Mouse (Mus musculus) large intestine, adult 2 months (tissue): ENCODE measurements around the gene Gbe1. TPM values are rescaled to one million over a fixed set of nuclear protein-coding genes. Genes with fewer than 3 reads are reported as not detected.

Experiments
- DNase-seq: peaks from one replicate; pipeline ENCODE4 v3.0.0-alpha.2; 2012; ENCODE audit warnings: low read depth, low spot score
- WGBS: fragments of 180-500 bp; shearing (Covaris S2); methylation state at CpG from one replicate; pipeline ENCODE4 v1.1.7; 2018; 5-methylcytosine and 5-hydroxymethylcytosine counted together
- polyA plus RNA-seq: library from polyadenylated mRNA; depleted of rRNA; stranded (reverse); fragments of >200 nt; gene quantifications from 2 replicates; pipeline ENCODE4 v1.2.3, GENCODE M21; 2012

Gbe1 gene
- polyA plus RNA-seq, 1 experiment = 7.1 TPM

DNA sequence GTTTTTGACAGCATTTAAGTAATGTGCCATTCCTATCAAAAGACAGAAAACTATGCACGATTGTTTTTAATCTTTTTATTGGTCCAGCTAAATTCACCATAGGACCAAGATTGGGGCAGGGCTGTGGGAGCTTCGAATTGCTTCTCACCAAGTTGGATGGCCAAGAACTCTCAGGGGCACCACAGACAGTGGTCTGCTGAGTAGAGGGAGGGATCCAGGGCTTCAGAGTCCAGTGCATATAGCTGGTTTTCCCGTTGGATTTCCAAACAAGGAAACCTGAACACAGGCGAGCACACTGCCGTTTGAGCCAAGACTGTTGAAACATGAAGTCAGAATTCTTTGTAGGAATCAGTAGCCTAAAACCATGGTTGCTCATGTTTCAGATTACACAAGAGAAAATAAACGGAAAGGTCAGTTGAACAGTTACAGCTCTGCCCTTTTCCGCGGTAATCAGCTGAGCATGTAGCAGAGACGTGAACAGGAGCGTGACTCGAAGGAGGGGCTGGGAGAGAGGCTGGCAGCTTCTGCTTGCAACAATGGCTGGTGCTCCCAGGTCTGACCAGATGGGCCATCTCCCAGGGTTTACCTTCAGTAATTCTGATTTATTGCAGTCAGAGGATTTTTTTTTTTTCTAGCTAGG lies 38.0 kb downstream of the Gbe1 start:
- DNase-seq = no peak
- WGBS = 29% methylated on average over 11 of the region's 11 CpGs

DNA sequence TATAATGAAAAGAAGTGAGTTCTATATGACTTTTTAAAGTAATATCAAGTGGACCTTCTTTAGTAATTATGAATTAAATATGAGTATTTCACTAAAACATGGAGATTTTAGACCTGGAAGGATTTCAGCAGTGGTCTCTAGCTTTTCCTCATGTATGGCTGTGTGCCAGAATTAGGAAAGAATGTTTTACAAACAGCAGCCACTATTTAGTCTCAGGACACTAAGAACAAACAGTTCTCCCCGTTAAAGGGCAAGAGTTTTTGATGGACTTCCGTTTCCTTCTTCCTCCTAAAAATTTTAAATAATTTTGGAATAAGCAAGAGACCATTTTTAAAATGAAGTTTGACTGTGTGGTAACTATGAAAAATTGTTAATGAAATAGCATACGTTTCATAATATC lies 38.8 kb downstream of the Gbe1 start:
- 40% methylated on average over 3 of the region's 3 CpGs for WGBS
- no peak for DNase-seq

DNA sequence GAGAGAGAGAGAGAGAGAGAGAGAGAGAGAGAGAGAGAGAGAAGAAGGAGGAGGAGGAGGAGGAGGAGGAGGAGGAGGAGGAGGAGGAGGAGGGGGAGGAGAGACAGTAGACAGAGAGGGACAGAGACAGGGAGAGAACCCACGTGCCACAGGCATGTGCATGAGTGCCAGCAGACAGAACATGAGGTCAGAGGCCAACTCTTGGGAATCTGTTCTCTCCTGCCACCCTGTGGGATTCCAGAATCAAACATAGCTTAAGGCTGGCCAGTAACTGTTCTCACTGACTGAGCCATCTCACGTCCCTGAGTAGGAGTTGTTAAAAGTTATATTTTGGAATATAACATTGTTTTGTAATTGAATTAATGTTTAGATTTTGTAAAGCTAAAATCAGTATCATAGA lies 39.3 kb downstream of the Gbe1 start:
- WGBS = 23% methylated on average over 2 of the region's 2 CpGs
- no peak for DNase-seq

DNA sequence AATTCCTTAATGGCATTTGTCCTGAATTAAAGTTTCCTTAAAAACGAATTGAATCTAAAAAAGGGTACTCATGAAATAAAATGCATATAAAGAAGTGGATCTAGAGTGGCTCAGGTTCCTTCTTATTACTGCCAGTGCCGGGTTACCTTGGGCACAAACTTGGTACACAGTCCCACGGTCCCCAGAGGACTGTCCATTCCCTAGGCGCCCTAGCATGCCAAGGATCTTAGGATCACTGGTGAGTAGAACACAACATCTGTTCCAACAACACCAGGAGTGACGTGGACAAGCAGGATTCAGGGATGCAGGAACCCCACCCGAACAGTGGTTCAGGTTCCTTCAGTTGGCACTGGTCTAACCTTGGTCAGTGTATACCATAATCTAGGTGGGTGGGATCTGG lies 44.6 kb downstream of the Gbe1 start:
- WGBS = 91% methylated on average over 6 of the region's 6 CpGs

DNA sequence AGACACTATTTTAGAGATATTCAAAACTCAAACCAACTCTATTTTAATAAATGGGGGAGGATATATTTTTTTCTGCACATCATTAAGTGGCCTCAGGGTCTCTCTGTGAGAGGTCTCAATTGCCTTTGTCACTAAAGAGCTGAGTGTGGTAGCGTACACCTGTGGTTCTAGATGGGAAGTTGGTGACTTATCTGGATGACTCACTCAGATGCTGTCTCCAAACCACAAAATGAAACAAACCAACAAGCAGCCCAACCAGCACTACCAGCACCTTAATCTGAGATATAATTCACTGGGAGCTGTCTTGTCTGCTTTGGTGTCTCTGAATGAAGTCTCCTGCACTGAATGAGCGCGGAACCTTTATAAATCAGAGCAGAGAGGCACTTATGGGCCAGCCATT lies 51.5 kb downstream of the Gbe1 start:
- 89% methylated on average over 3 of the region's 3 CpGs for WGBS
- no peak for DNase-seq

More for the DNA sequence above, 44.6 kb downstream of the Gbe1 start:
- DNase-seq = no peak

DNA sequence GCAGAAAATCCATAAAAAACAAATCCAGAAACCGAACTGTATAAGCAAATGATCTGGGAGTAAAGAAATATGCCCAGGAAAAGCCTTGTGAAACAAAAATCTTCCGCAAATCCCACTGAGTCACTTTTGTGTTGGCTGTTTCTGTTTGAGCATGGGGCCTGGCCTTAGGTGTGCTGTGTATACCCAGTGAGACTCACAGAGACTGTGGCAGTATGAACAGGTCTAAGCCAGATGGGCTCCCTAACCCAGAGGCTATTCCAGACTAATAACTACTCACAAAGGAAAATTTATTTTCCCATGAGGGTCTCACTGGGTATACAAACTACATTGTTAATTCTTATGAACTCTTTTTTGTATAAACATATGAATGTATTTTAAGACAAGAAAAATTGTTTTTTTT lies 67.3 kb downstream of the Gbe1 start:
- DNase-seq = no peak
- 87% methylated on average over 2 of the region's 2 CpGs for WGBS

DNA sequence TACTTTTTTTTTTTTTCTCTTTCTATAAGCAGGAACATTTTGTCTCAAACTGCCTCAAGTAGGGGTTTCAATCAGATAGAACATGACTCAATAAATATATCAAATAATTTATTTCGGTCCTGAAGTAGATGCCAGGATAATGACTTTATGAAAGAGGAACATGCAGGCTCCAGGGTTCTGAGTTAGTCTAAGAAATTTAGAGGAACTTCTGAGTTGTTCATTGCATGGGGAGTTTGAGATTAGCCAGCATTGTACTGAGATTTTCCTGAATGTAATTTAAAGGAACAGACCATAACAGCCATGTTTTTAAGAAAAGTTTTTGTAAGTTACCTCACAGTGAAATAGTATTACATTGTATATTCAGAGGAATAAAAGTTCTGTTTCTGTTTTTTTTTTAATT lies 71.7 kb downstream of the Gbe1 start:
- DNase-seq = no peak
- WGBS = 94% methylated on average over 1 of the region's 1 CpGs

DNA sequence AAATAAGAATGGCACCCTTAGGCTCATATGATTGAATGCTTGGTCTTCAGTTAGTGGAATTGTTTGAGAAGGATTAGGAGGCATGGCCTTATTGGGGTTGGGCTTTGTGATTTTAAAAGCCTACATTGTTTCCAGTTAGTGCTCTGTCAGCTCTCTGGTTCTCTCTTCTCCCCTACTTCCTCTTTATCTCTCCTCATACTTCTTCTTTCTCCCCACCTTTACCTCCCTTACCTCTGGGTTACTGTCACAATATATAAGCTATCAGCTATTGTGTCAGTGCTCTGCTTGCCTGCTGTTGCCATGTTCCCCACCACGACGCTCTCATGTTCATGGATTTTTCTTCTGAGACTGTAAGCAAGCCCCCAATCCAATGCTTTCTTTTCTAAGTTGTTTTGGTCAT lies 73.6 kb downstream of the Gbe1 start:
- DNase-seq = no peak
- 97% methylated on average over 2 of the region's 2 CpGs for WGBS

DNA sequence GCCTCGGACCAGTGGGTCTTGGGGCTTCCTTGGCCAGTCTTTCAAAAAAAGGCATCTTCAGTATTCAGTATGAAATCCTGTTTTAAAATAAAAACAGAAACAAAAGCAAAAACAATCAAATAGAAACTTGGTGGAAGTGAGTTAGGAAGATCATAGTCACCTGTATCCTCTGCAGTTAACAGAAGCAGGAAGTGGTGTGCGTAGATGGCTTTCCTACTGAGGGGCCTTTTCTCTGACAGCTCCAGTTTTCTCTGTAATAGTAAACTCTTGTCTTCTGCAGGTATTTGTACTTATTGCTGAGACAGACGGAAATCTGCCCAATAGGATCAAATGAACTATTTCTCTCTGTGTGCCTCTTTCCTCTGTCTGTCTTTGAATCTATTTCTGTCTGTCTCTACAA lies 81.5 kb downstream of the Gbe1 start:
- 89% methylated on average over 3 of the region's 3 CpGs for whole genome bisulfite sequencing
- no peak for DNase-seq

DNA sequence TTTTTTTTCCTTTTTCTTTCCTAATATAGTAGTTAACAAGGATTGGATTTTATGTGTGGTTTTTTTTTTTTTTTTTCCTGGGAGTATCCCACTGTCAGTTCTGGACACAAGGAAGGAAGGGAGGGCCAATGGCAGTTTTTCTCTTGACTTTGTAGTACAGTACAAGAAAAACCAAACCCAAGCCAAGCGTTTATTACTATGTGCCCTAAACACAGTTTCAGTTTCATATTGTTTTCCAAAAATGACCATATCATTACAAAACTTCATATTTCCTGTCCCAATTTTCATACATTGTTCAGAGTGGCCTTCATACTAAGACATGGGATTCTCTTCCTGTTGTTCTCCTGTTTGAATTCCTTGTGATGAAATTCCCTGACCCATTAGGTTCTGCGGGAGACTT lies 94.0 kb downstream of the Gbe1 start:
- WGBS = 74% methylated on average over 2 of the region's 2 CpGs
- no peak for DNase-seq

DNA sequence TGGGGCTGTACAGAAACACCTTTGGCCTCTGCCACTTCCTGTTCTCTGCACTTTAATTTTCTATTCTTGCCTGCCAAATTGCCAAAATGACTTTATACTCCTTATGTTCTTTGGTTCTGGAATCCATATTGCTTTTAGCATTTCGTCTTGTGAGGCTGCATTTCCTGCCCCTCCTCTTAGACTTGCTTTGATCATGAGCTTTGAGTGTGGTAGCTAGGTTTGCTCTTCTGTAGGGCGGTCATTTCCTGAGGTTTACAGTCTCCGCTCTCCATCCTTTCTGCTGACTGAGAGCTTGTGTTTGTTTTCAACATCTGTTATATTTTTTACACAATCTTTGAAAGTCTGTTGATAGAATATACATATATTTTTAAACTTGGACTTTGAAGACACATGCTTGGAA lies 107.3 kb downstream of the Gbe1 start:
- DNase-seq = no peak
- 66% methylated on average over 3 of the region's 3 CpGs for WGBS

DNA sequence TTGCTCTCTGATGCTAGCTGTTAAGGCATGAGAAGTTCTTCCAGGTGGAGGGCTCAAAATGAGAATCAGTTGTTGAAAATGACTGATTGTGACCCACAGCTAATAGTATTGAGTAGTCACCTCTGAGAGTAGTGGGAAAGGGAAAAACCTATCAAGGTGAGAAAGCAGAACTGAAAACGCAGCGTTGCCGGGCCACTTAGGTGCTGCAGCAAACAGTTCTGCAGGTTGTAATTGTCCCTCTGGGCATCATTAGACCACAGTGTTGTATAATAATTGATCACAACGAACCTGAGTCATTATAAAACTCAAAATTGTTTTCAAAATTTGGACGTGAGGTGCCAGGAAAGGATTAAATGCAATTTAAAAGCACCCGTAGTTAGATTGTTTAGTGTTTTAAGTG lies 135.8 kb downstream of the Gbe1 start:
- 74% methylated on average over 6 of the region's 6 CpGs for WGBS
- no peak for DNase-seq

DNA sequence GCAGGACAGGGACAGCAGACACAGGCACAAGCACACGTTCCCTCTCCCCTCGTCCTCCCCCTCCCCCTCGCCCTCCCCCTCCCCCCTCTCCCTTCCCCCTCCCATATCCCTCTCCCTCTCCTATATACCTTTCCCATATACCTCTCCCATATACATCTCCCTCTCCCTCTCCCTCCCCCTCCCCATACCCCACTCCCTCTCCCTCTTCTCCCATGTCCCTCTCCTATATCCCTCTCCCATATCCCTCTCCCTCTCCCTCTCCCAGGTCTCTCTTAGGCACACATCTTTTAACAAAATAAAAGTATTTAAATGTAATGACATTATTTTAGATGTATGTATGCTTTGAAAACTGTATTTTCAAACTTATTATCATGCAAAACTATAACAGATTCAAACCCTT lies 161.8 kb downstream of the Gbe1 start:
- 59% methylated on average over 3 of the region's 3 CpGs for WGBS
- DNase-seq = no peak

DNA sequence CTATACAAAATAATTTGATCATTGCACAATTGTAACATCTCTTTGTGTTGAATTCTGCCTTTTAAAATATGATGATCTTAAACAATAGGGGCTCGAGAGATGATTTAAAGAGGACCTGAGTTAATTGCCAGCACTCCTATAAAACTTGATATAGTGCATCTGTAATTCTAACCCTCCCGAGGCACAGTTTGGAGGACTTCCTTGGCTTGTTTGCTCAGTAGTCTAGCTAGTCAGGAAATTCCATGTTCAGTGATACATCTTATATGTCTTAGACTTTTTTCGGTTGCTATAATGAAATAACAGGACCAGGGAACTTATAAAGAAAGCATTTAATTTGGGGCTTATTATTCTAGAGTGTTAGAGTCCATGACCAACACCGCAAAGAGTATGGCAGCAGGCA lies 162.4 kb downstream of the Gbe1 start:
- WGBS = 57% methylated on average over 4 of the region's 4 CpGs
- no peak for DNase-seq

DNA sequence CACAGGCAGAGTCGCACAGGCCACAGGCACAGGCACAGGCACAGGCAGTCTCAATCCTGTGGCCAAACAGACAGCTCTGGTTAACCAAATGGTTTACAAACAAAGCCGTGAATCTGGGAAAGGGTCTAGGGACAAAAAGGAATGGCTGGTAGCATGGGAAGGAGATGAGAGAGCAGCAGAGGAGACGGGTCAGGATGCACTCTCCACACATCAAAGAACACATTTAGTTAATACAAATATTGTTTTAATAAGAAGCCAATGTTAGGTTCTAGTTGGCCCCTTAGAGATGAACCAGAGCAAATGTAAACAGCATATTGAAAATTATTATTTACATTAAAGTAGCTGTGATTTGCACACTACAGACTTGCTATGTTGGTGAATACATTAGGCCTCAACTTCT lies 166.7 kb downstream of the Gbe1 start:
- WGBS = 87% methylated on average over 3 of the region's 3 CpGs

DNA sequence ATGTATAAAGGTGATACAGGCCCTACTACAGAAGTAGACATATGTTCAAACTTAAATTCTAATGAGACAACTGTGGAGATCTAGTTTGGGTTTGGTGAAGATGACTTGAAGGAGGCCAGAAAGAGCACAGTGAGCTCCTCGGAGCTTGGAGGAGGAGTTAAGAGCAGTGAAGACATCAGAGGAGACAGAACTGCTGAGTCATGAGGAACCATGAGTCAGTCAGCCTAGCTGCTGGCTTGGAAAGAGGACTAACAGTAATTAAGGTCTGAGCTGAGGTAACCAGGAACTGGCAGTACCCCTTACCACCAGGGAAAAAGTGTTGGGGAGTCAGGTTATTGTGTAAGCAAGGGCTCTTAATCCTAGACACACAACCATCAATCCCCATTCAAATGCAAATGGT lies 192.7 kb downstream of the Gbe1 start:
- WGBS = 49% methylated on average over 1 of the region's 1 CpGs
- DNase-seq = no peak

More for the DNA sequence above, 166.7 kb downstream of the Gbe1 start:
- no peak for DNase-seq

DNA sequence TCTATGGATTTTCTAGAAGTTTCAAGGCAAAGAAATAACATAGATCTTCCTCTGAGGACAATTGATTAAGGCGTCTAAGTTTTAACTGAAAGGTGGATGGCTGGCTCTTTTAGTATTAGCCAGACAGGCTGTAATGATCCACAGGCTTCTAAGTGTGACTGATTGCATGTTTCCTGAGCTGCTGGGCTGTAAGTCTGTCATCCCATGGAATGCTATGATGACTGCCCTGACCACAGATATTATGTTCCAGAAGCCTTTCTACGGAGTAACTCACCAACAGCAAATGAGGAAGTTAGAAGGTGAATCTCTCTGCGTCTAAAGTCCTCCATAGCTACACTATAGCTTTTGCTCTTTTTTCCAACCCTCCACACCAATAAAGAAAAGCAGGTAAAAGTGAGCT lies 197.2 kb downstream of the Gbe1 start:
- no peak for DNase-seq
- WGBS = 85% methylated on average over 3 of the region's 3 CpGs

DNA sequence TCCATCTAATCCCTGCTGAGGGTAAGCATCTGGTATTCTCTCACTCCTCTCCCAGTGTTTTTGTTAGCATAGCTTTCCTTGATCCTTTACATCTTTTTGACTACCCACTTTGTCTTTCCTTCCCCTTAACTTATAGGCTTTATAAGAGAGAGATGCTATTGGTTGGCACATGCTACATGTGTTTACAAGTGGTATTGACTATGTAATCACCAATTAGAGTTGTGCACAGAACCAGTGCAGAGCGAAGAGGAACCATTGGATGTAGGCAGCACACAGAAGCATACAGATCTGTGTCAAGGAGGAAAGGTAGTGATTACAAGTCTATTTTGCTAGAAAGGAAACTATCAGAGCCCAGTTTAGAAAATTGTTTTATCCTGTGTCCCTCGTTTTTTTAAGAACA lies 209.1 kb downstream of the Gbe1 start:
- DNase-seq = no peak
- WGBS = 77% methylated on average over 2 of the region's 2 CpGs

DNA sequence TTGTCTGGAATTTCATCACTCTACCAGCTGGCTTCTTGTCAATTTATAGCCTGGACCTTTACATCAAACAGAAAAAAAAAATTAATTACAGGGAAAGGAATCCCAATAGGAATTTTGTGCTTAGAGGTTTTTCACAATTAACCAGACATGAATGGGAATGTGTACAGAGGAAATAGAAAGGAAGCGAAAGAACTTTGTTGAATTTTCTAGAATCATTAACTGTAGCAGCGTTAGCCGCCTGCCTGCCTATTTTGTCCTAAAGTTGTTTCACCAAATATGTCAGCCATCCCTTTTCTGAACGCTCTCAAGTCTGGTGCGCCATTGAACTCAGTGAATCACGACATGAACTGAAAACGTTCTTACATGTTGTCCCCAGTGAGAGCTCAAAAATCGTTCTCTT lies 209.8 kb downstream of the Gbe1 start:
- no peak for DNase-seq
- WGBS = 80% methylated on average over 8 of the region's 8 CpGs

DNA sequence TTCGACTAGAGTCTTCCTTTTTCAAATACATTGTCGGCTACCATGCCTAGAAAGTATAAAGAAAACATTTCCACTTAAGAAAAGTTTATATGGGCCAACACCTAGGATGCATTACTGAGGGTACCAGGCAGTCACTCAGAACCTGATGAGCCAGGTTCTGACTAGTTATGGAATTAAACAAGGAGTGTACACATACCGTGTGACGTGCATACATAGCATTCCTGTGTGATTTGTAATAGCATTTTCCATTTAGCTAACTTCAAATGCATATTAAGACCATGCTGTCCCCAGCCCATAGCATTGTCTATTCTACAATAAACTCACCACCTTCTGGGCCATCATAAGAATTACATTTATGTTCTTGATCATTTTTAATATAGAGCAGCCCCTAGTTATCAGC lies 210.5 kb downstream of the Gbe1 start:
- no peak for DNase-seq
- 79% methylated on average over 4 of the region's 4 CpGs for WGBS

DNA sequence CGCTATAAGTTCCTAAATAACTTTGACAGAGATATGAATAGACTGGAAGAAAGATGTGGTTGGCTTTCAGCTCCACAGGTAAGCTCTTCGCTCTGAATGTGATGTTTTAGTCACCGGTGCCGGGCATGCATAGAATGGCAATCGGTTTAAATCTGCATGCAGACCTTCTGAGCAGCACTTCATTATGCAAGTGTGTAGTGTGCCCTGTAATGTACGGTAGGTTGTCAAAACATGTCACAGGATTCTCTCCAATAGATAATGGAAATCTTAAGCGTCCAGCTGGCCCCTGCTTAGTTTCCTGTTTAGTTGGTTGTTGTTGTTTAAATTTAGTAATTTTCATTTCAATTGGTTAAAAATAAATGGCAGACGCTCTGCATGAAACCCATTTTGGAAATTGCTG lies 213.5 kb downstream of the Gbe1 start:
- no peak for DNase-seq
- WGBS = 93% methylated on average over 8 of the region's 8 CpGs

DNA sequence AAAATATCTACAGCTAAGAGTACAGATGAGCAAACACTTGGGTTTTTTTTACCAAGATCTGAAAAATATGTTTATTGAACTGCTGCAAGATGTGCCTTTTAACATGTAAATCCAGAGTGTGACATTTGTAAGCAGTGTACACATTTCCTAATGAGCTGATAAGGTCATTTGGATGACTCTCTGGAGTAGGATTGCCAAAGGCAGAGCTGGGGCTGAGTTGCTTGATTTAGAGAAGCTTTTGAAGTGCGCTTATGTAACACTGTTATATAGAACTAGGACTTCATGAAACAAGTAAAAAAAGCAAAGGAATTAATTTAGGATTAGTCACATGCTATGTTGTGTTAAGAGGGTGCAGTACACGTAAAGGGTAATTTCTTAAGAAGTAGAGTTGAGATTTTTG lies 221.5 kb downstream of the Gbe1 start:
- WGBS = 76% methylated on average over 2 of the region's 2 CpGs
- no peak for DNase-seq
